Mouse (Mus musculus) B cell, adult 67 days (primary cell): ENCODE data around the gene Klk4. TPM values are rescaled to one million over a fixed set of nuclear protein-coding genes. Genes with fewer than 3 reads are reported as not detected.

Experiments used
- total RNA-seq, 2 experiments: library from RNA; stranded (reverse); gene quantifications; 4 replicates each; pipeline ENCODE4 v1.2.4; 2023

Klk4 gene
- not detected for total RNA-seq

GRCm38 (mm10) chr7:43880912-43881311, at the start of gene Klk4:
TSS of gene Klk4 (plus strand) at chr7:43881160.

GRCm38 (mm10) chr7:43841701-43842100, 39.3 kb upstream of the Klk4 start, which contains the start of gene Klk5:
TSS of gene Klk5 (plus strand) at chr7:43841971.

GRCm38 (mm10) chr7:43933440-43933839, 52.5 kb downstream of the Klk4 start, which contains the start of gene Klk15:
TSS of gene Klk15 (plus strand) at chr7:43933740.

Other genes with a start within 250 kb of the Klk4 start
- not detected for gene Ceacam18, start 246.5 kb upstream of the Klk4 start, total RNA-seq
- gene Siglece, start 221.0 kb upstream of the Klk4 start, total RNA-seq, result 1 to 10 TPM in 1 of 2 experiments, under 1 TPM in 1; 0.30 to 1.7 TPM
- 10 to 100 TPM in 1 of 2 experiments, 1 to 10 TPM in 1; 5.8 to 10.3 TPM for gene Ctu1, start 209.1 kb upstream of the Klk4 start, total RNA-seq
- gene Klk14, start 190.7 kb upstream of the Klk4 start, total RNA-seq, result not detected
- gene Klk13, start 168.6 kb upstream of the Klk4 start, total RNA-seq, result not detected
- not detected for gene Klk12, start 112.3 kb upstream of the Klk4 start, total RNA-seq
- gene Klk11, start 106.6 kb upstream of the Klk4 start, total RNA-seq, result not detected
- not detected for gene Klk10, start 100.1 kb upstream of the Klk4 start, total RNA-seq
- not detected for gene Klk9, start 89.3 kb upstream of the Klk4 start, total RNA-seq
- 1 to 10 TPM; 2.6 to 5.1 TPM for gene Klk8, start 83.6 kb upstream of the Klk4 start, total RNA-seq
- gene Klk7, start 69.9 kb upstream of the Klk4 start, total RNA-seq, result under 1 TPM in 1 of 2 experiments, not detected in 1; 0.38 TPM
- not detected for gene Klk6, start 56.7 kb upstream of the Klk4 start, total RNA-seq
- gene Klk5, start 39.2 kb upstream of the Klk4 start, total RNA-seq, result not detected
- not detected for gene Klk15, start 52.6 kb downstream of the Klk4 start, total RNA-seq
- not detected for gene Klk1b8, start 69.5 kb downstream of the Klk4 start, total RNA-seq
- not detected for gene Klk1b1, start 85.6 kb downstream of the Klk4 start, total RNA-seq
- not detected for gene Klk1b9, start 94.9 kb downstream of the Klk4 start, total RNA-seq
- not detected for gene Klk1b11, start 114.7 kb downstream of the Klk4 start, total RNA-seq
- gene Klk1b26, start 131.0 kb downstream of the Klk4 start, total RNA-seq, result not detected
- not detected for gene Klk1b27, start 171.1 kb downstream of the Klk4 start, total RNA-seq
- gene Klk1b21, start 221.2 kb downstream of the Klk4 start, total RNA-seq, result not detected
- not detected for gene Klk1b22, start 231.5 kb downstream of the Klk4 start, total RNA-seq